Comparison of ENCODE assay signal across 9 mouse cellular contexts in the genomic region with DNA sequence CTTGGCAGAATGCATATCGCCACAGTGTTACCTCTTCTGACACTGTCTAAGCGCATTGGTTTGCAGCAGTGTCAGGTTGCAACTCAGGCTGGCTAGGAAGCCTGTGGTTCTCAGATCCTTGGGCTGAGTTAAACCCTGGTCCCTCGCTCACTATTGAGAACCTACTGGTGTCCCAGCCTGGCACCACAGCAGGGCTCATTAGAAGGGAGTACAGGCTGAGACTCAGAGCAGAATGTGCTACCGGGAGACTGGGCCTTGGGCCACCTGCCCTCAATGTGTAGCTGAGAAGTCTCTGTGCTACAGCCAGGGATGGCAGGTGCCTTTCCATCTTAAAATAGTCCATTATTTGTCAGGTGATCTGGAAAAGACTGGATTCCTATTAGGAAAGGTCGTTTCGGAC. TPM values are rescaled to one million over a fixed set of nuclear protein-coding genes. Genes with fewer than 3 reads are reported as not detected.
DNase-seq lines count a peak whose midpoint lies in the region; ATAC-seq and TF ChIP-seq lines count a peak whose summit lies in the region.
"Had no signal": no experiment of that assay in that cellular context is flagged by ENCODE, and none has a peak within 500 bp of the region (broad histone marks: within the 10 kb centered on the region; RNA-seq: fewer than 3 reads in every experiment).

No protein-coding gene starts in this region.

- H3K9ac ChIP-seq in forebrain, embryonic 12.5 days: no peak overlapping the region
- no peak overlapping the region for H3K9ac ChIP-seq in hindbrain, embryonic 14.5 days
- H3K9ac ChIP-seq: liver, embryonic 13.5 days had no signal

- H3K27ac ChIP-seq in forebrain, embryonic 10.5 days: peak overlapping the region; percentile 26; the same call in 1 of the 2 replicates
- H3K27ac ChIP-seq in forebrain, embryonic 12.5 days: no peak overlapping the region
- H3K27ac ChIP-seq in hindbrain, embryonic 14.5 days: 0 out of 2 replicates have a peak overlapping the region, but pooled peaks have one; percentile 7
- no peak overlapping the region for H3K27ac ChIP-seq in kidney, adult 2 months (ENCODE audit: insufficient read depth, low read depth, low read length)
- H3K27ac ChIP-seq: liver, embryonic 13.5 days had no signal

- TF ChIP-seq CTCF in kidney, adult 2 months (conservative IDR thresholded peaks at IDR 0.05; ENCODE audit: insufficient read depth, insufficient read length, low read depth, low read length): no peak

- no peaks in the 10 kb centered on the region for H3K36me3 ChIP-seq in forebrain, embryonic 10.5 days (replicated peaks)
- H3K36me3 ChIP-seq in forebrain, embryonic 12.5 days (replicated peaks): no peaks in the 10 kb centered on the region
- no peaks in the 10 kb centered on the region for H3K36me3 ChIP-seq in hindbrain, embryonic 14.5 days (replicated peaks; ENCODE audit: control insufficient read depth, insufficient read depth)
- no peaks in the 10 kb centered on the region for H3K36me3 ChIP-seq in kidney, adult 2 months (ENCODE audit: control insufficient read depth, insufficient read depth, low read length)
- H3K36me3 ChIP-seq: liver, embryonic 13.5 days had no signal

- no peak for DNase-seq in forebrain, embryonic 10.5 days (ENCODE audit: extremely low spot score, low spot score)
- DNase-seq in right cerebral cortex, postnatal 10 days (ENCODE audit: low spot score in 2 of 2): peak; percentile 70 to 77
- no peak for DNase-seq in right cerebral cortex, adult 2 months (ENCODE audit: low spot score in 2 of 2)
- no peak for DNase-seq in hindbrain, embryonic 14.5 days (ENCODE audit: low spot score)
- peak; percentile 40 to 60 for DNase-seq in right cerebral cortex, postnatal 36 days (ENCODE audit: low spot score in 2 of 2)
- DNase-seq in embryo, embryonic 10.5 days (ENCODE audit: low spot score): no peak
- no peak for DNase-seq in kidney, adult 2 months
- DNase-seq: liver, embryonic 13.5 days had no signal

- no peak overlapping the region for H3K4me3 ChIP-seq in forebrain, embryonic 10.5 days
- H3K4me3 ChIP-seq in forebrain, embryonic 12.5 days (replicated peaks): no peak overlapping the region
- H3K4me3 ChIP-seq in hindbrain, embryonic 14.5 days (replicated peaks; ENCODE audit: low read length): no peak overlapping the region
- no peak overlapping the region for H3K4me3 ChIP-seq in kidney, adult 2 months (ENCODE audit: insufficient read depth, low read depth, low read length)
- H3K4me3 ChIP-seq: liver, embryonic 13.5 days had no signal

- peaks cover 53% of the 10 kb centered on the region for H3K4me1 ChIP-seq in forebrain, embryonic 10.5 days
- H3K4me1 ChIP-seq in forebrain, embryonic 12.5 days: peaks cover 29% of the 10 kb centered on the region
- peaks cover 51% of the 10 kb centered on the region for H3K4me1 ChIP-seq in hindbrain, embryonic 14.5 days (replicated peaks; ENCODE audit: control insufficient read depth, insufficient read depth, low read length)
- H3K4me1 ChIP-seq in kidney, adult 2 months (ENCODE audit: control insufficient read depth, insufficient read depth, low read length): 0 out of 2 replicates have a peak, but pooled peaks cover 17% of the 10 kb centered on the region
- H3K4me1 ChIP-seq: liver, embryonic 13.5 days had no signal

- no peak for ATAC-seq in forebrain, embryonic 12.5 days (ENCODE audit: low FRiP score)
- no peak for ATAC-seq in hindbrain, embryonic 14.5 days (ENCODE audit: low FRiP score)

- no peaks in the 10 kb centered on the region for H3K9me3 ChIP-seq in forebrain, embryonic 10.5 days
- H3K9me3 ChIP-seq in forebrain, embryonic 12.5 days: no peaks in the 10 kb centered on the region
- no peaks in the 10 kb centered on the region for H3K9me3 ChIP-seq in hindbrain, embryonic 14.5 days (ENCODE audit: control insufficient read depth, low read length)
- H3K9me3 ChIP-seq: liver, embryonic 13.5 days had no signal

- H3K4me2 ChIP-seq in forebrain, embryonic 12.5 days: no peak overlapping the region
- no peak overlapping the region for H3K4me2 ChIP-seq in hindbrain, embryonic 14.5 days (replicated peaks)
- H3K4me2 ChIP-seq: liver, embryonic 13.5 days had no signal

- no peaks in the 10 kb centered on the region for H3K27me3 ChIP-seq in forebrain, embryonic 10.5 days (ENCODE audit: poor library complexity, severe bottlenecking)
- H3K27me3 ChIP-seq in forebrain, embryonic 12.5 days: no peaks in the 10 kb centered on the region
- H3K27me3 ChIP-seq in hindbrain, embryonic 14.5 days (ENCODE audit: control insufficient read depth, insufficient read depth, low read length): no peaks in the 10 kb centered on the region
- no peaks in the 10 kb centered on the region for H3K27me3 ChIP-seq in kidney, adult 2 months (replicated peaks; ENCODE audit: control insufficient read depth, insufficient read depth, low read length)
- H3K27me3 ChIP-seq: liver, embryonic 13.5 days had no signal

- WGBS in forebrain, embryonic 10.5 days: 51% methylated on average over 6 of the region's 6 CpGs
- 43% methylated on average over 6 of the region's 6 CpGs for WGBS in forebrain, embryonic 12.5 days
- WGBS in hindbrain, embryonic 14.5 days: 61% methylated on average over 6 of the region's 6 CpGs
- 72% methylated on average over 6 of the region's 6 CpGs for WGBS in kidney, adult 2 months

- no peak for TF ChIP-seq POLR2A in kidney, adult 2 months (IDR thresholded peaks at IDR 0.05; ENCODE audit: low read depth, low read length)

RNA-seq across cellular contexts. Expression of a gene that starts 18.5 kb away (rescaled TPM):
- polyA plus RNA-seq in forebrain, embryonic 10.5 days (2016; fragmentation: Nextera tagmentation; extraction: Ambion mirVana): 12.9 and 16.2 TPM in 2 replicates
- 25.9 and 32.7 TPM in 2 replicates for polyA plus RNA-seq in forebrain, embryonic 12.5 days (2016; fragmentation: Nextera tagmentation; extraction: Ambion mirVana)
- polyA plus RNA-seq in hindbrain, embryonic 14.5 days (2014; fragmentation: Nextera tagmentation; extraction: Ambion mirVana): 28.1 and 34.1 TPM in 2 replicates
- polyA plus RNA-seq in kidney, adult 2 months (2012; rRNA removed): 4.1 and 4.3 TPM in 2 replicates

RNA-seq across cellular contexts. Expression of a gene that starts 18.6 kb away (rescaled TPM):
- 36.6 and 37.3 TPM in 2 replicates for polyA plus RNA-seq in forebrain, embryonic 10.5 days (2016; fragmentation: Nextera tagmentation; extraction: Ambion mirVana)
- polyA plus RNA-seq in forebrain, embryonic 12.5 days (2016; fragmentation: Nextera tagmentation; extraction: Ambion mirVana): 29.7 and 29.8 TPM in 2 replicates
- polyA plus RNA-seq in hindbrain, embryonic 14.5 days (2014; fragmentation: Nextera tagmentation; extraction: Ambion mirVana): 31.8 and 37.4 TPM in 2 replicates
- 5.9 and 7.3 TPM in 2 replicates for polyA plus RNA-seq in kidney, adult 2 months (2012; rRNA removed)

Comparison
In these comparisons a context has a peak if more than half of its experiments do, and no peak if none do; other contexts are left out.
1. DNase-seq: peak in right cerebral cortex, postnatal 10 days (2 of 2) and right cerebral cortex, postnatal 36 days (2 of 2); none in forebrain, embryonic 10.5 days (single experiment), right cerebral cortex, adult 2 months (0 of 2), hindbrain, embryonic 14.5 days (single experiment), embryo, embryonic 10.5 days (single experiment) and kidney, adult 2 months (single experiment).
2. H3K27ac ChIP-seq: peak in forebrain, embryonic 10.5 days (single experiment) and hindbrain, embryonic 14.5 days (single experiment); none in forebrain, embryonic 12.5 days (single experiment) and kidney, adult 2 months (single experiment).